ENCODE assay signal across 8 mouse cellular contexts in the genomic region with DNA sequence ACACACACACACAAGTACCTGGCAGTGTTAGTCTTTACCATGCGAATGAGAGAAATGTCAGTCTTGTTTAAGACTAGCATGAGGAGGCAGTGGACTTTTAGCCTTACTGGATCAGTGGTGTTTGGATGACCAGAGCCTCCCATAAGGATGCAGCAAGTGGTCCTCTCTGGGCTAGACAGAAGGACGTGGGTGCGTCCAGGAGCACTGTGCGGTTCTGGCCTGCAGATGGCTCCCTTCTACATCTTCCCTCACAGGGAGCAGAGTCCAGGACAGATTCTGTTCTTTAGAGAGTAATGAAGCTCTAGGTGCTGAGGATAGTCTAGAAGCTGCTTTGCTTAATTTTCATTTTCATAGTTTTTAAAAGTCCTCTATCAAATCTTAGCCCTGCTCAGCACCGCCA.
DNase-seq lines count a peak whose midpoint lies in the region; ATAC-seq and TF ChIP-seq lines count a peak whose summit lies in the region.

No protein-coding gene starts in this region.

- ATAC-seq in kidney, embryonic 16.5 days (ENCODE audit: low FRiP score, low TSS enrichment): peak; percentile 74
- no peak for ATAC-seq in activated CD4-positive, CD25-positive, alpha-beta regulatory T cell, adult 4 months

- H3K4me1 ChIP-seq in heart, adult 2 months (ENCODE audit: control insufficient read depth, insufficient read depth, low read length): no peaks in the 10 kb centered on the region
- no peaks in the 10 kb centered on the region for H3K4me1 ChIP-seq in heart, embryonic 10.5 days
- no peaks in the 10 kb centered on the region for H3K4me1 ChIP-seq in kidney, embryonic 16.5 days (ENCODE audit: insufficient read depth, low read length)

- no peaks in the 10 kb centered on the region for H3K27me3 ChIP-seq in heart, adult 2 months (ENCODE audit: control insufficient read depth, insufficient read depth, low read length)
- H3K27me3 ChIP-seq in heart, embryonic 10.5 days (ENCODE audit: insufficient read depth, poor library complexity, severe bottlenecking): no peaks in the 10 kb centered on the region
- no peaks in the 10 kb centered on the region for H3K27me3 ChIP-seq in kidney, embryonic 16.5 days (ENCODE audit: insufficient read depth, low read length)

- peak; percentile 75 for TF ChIP-seq CTCF in heart, adult 2 months (IDR thresholded peaks at IDR 0.05)

- no peak overlapping the region for H3K4me3 ChIP-seq in heart, adult 2 months
- no peak overlapping the region for H3K4me3 ChIP-seq in heart, embryonic 10.5 days
- H3K4me3 ChIP-seq in kidney, embryonic 16.5 days (ENCODE audit: low read length): no peak overlapping the region

- H3K9ac ChIP-seq in heart, adult 2 months (ENCODE audit: low read depth, low read length): no peak overlapping the region
- no peak overlapping the region for H3K9ac ChIP-seq in kidney, embryonic 16.5 days (replicated peaks; ENCODE audit: low read length)

- H3K9me3 ChIP-seq in heart, embryonic 10.5 days: no peaks in the 10 kb centered on the region
- no peaks in the 10 kb centered on the region for H3K9me3 ChIP-seq in kidney, embryonic 16.5 days (ENCODE audit: low read length)

- H3K27ac ChIP-seq in heart, adult 2 months: no peak overlapping the region
- no peak overlapping the region for H3K27ac ChIP-seq in heart, embryonic 10.5 days
- H3K27ac ChIP-seq in kidney, embryonic 16.5 days (ENCODE audit: low read length): no peak overlapping the region

- TF ChIP-seq EP300 in heart, adult 2 months (IDR thresholded peaks at IDR 0.05; ENCODE audit: insufficient read depth, low read depth, low read length): no peak

- DNase-seq in heart, adult 2 months: peak in 1 of 2 experiments; percentile 61
- no peak for DNase-seq in heart, embryonic 10.5 days (ENCODE audit: low spot score)
- peak; percentile 38 for DNase-seq in ovary, postnatal 36 days (ENCODE audit: low spot score)
- DNase-seq in ovary, postnatal 14 days (ENCODE audit: low spot score): no peak
- peak; percentile 49 for DNase-seq in cerebellum, adult 9-11 months
- DNase-seq in thymus, postnatal 36 days: no peak

- H3K4me2 ChIP-seq in kidney, embryonic 16.5 days (replicated peaks; ENCODE audit: low read depth, low read length): no peak overlapping the region

- H3K79me2 ChIP-seq in heart, adult 2 months (replicated peaks; ENCODE audit: control insufficient read depth, insufficient read depth, low read length): no peaks in the 10 kb centered on the region

- 54% methylated on average over 5 of the region's 5 CpGs for WGBS in heart, adult 2 months
- WGBS in heart, embryonic 10.5 days: 71% methylated on average over 5 of the region's 5 CpGs
- WGBS in kidney, embryonic 16.5 days: 63% methylated on average over 5 of the region's 5 CpGs

- intact Hi-C loops in heart, adult 2 months (cut with DNase I): loop anchor here (1.0 kb wide), 1 partner anchor 377 kb away; no protein-coding TSS in a partner anchor

- TF ChIP-seq POLR2A in heart, adult 2 months (IDR thresholded peaks at IDR 0.05; ENCODE audit: insufficient read depth, low read depth, low read length): no peak

- H3K36me3 ChIP-seq in heart, adult 2 months (ENCODE audit: control insufficient read depth, insufficient read depth, low read length): no peaks in the 10 kb centered on the region
- peaks cover 85% of the 10 kb centered on the region for H3K36me3 ChIP-seq in heart, embryonic 10.5 days
- peaks cover 70% of the 10 kb centered on the region for H3K36me3 ChIP-seq in kidney, embryonic 16.5 days (ENCODE audit: insufficient read depth, low read length)

Comparison
In these comparisons a context has a peak if more than half of its experiments do, and no peak if none do; other contexts are left out.
1. DNase-seq: peak in ovary, postnatal 36 days (single experiment) and cerebellum, adult 9-11 months (single experiment); none in heart, embryonic 10.5 days (single experiment), ovary, postnatal 14 days (single experiment) and thymus, postnatal 36 days (0 of 2).